Mouse (Mus musculus) lung, postnatal 0 days (tissue): ENCODE data around the gene Cldn7. TPM values are rescaled to one million over a fixed set of nuclear protein-coding genes. Genes with fewer than 3 reads are reported as not detected.

Experiments
- ATAC-seq: fragments of 200-750 bp; cut with Nextera tagmentation; 2 replicates; pipeline ENCODE4 v1.8.0; 2017; ENCODE audit warnings: moderate library complexity
- DNase-seq: peaks from one replicate; pipeline ENCODE4 v3.0.0-alpha.2; 2016; ENCODE audit warnings: low spot score
- H3K27ac ChIP-seq: fragments of 300-500 bp; sonication (generic); 2 replicates; pipeline ENCODE4 v1.5.1; 2014; ENCODE audit warnings: antibody characterized with exemption, mild to moderate bottlenecking, low read length, mixed read lengths
- H3K27me3 ChIP-seq: fragments of 300-500 bp; sonication (generic); replicated peaks from 2 replicates; pipeline ENCODE4 v1.6.1; 2014; ENCODE audit warnings: low read length, mixed read lengths; ENCODE audit not compliant: insufficient read depth
- H3K36me3 ChIP-seq: fragments of 300-500 bp; sonication (generic); 2 replicates; pipeline ENCODE4 v1.6.1; 2014; ENCODE audit warnings: low read length, mixed read lengths; ENCODE audit not compliant: insufficient read depth
- H3K4me1 ChIP-seq: fragments of 300-500 bp; sonication (generic); 2 replicates; pipeline ENCODE4 v1.6.1; 2014; ENCODE audit warnings: antibody characterized with exemption, low read depth, low read length, mixed read lengths; ENCODE audit not compliant: insufficient read depth
- H3K4me2 ChIP-seq: fragments of 300-500 bp; sonication (generic); replicated peaks from 2 replicates; pipeline ENCODE4 v1.6.1; 2014; ENCODE audit warnings: low read depth, mild to moderate bottlenecking, low read length, moderate library complexity, mixed read lengths
- H3K4me3 ChIP-seq: fragments of 300-500 bp; sonication (generic); 2 replicates; pipeline ENCODE4 v1.5.1; 2014; ENCODE audit warnings: low read depth, low read length
- H3K9ac ChIP-seq: fragments of 300-500 bp; sonication (generic); replicated peaks from 2 replicates; pipeline ENCODE4 v1.6.1; 2014; ENCODE audit warnings: low read depth, mild to moderate bottlenecking
- H3K9me3 ChIP-seq: fragments of 300-500 bp; sonication (generic); 2 replicates; pipeline ENCODE4 v1.6.1; 2016; ENCODE audit warnings: low read length, mixed read lengths
- CTCF ChIP-seq: IDR thresholded peaks from 2 replicates; pipeline ENCODE4 v1.5.1; 2016; ENCODE audit warnings: antibody characterized with exemption, mild to moderate bottlenecking
- EP300 ChIP-seq: IDR thresholded peaks from 2 replicates; pipeline ENCODE4 v1.6.1; 2016; ENCODE audit warnings: antibody characterized with exemption, mild to moderate bottlenecking, control low read depth
- WGBS: fragments of 180-500 bp; shearing (Covaris S2); extraction: QIAGEN DNeasy Blood & Tissue Kit; methylation state at CpG from one replicate; pipeline ENCODE4 v1.1.7; 2014; 5-methylcytosine and 5-hydroxymethylcytosine counted together
- polyA plus RNA-seq: library from polyadenylated mRNA; unstranded; fragments of >200 nt; fragmentation: Nextera tagmentation; extraction: Ambion mirVana; gene quantifications from 2 replicates; pipeline ENCODE4 v1.2.1, GENCODE M21; 2015

Cldn7 gene
- polyA plus RNA-seq, 1 experiment from 2014 or later: 230 TPM

GRCm38 (mm10) chr11:69995391-69995960 is 30.9 kb downstream of the Cldn7 start, which contains the start of gene Phf23:
Gene Phf23, plus strand, starts transcription at chr11:69995777.
- Histone ChIP-seq H3K36me3 (peaks cover 23% of the 10 kb centered on the region; the same call in 1 of the 2 replicates), H3K27ac (peak within 1 kb of the TSS; percentile 98), H3K27me3 (no peaks in the 10 kb centered on the region), H3K9ac (peak within 1 kb of the TSS; percentile 93), H3K4me1 (peaks cover 12% of the 10 kb centered on the region; the same call in 1 of the 2 replicates), H3K9me3 (no peaks in the 10 kb centered on the region), H3K4me3 (peak within 1 kb of the TSS; percentile 87), H3K4me2 (peak within 1 kb of the TSS; percentile 68)
- WGBS: under 1% methylated on average over 36 of the region's 36 CpGs
- peak; percentile 74 for ATAC-seq
- TF ChIP-seq CTCF: peak; percentile 69
- peak; percentile 68; the same call in 1 of the 2 replicates for TF ChIP-seq EP300
- DNase-seq: peak; percentile 100

- H3K27me3 ChIP-seq: no peaks in the 10 kb centered on the region
- H3K36me3 ChIP-seq: peaks cover 23% of the 10 kb centered on the region; the same call in 1 of the 2 replicates
- H3K4me3 ChIP-seq: peak overlapping the region; percentile 87
- WGBS: under 1% methylated on average over 49 of the region's 66 CpGs
- TF ChIP-seq CTCF: no peak
- TF ChIP-seq EP300: no peak
- peaks cover 16% of the 10 kb centered on the region; the same call in 1 of the 2 replicates for H3K4me1 ChIP-seq
- peak; percentile 77 for DNase-seq
- peak; percentile 2 for ATAC-seq
- H3K27ac ChIP-seq: peak overlapping the region; percentile 98
- peak overlapping the region; percentile 93 for H3K9ac ChIP-seq
- no peaks in the 10 kb centered on the region for H3K9me3 ChIP-seq
- H3K4me2 ChIP-seq: peak overlapping the region; percentile 68
Measured at GRCm38 (mm10) chr11:69996161-69997061, 31.8 kb downstream of the Cldn7 start.

DNA sequence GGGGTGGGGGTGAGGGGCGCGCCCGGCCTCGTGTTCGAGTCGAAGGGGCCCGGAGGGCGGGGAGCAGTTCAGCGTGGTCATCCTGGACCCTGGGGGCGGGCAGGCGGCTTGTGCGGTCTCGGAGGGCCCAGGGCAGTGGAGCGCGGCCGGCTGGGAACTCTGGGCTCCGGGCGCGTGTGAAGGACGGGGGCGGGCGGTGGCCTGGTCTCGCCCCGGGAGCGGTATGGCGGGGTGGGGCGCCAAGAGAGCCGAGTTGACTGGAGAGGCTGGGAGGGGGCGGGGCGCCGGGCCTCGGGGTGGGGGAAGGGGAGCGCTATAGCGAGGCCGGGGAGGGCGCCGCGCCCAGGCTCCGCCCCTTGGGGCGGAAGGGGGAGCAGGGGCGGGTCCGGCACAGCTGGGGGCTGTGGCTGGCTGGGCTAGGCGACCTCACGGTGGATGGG is 32.5 kb downstream of the Cldn7 start:
- H3K27me3 ChIP-seq: no peaks in the 10 kb centered on the region
- H3K9ac ChIP-seq: peak overlapping the region; percentile 93
- ATAC-seq (peak; percentile 62), DNase-seq (peak; percentile 96)
- peaks cover 23% of the 10 kb centered on the region; the same call in 1 of the 2 replicates for H3K36me3 ChIP-seq
- TF ChIP-seq EP300 (no peak), CTCF (no peak)
- peaks cover 18% of the 10 kb centered on the region; the same call in 1 of the 2 replicates for H3K4me1 ChIP-seq
- H3K9me3 ChIP-seq: no peaks in the 10 kb centered on the region
- H3K27ac ChIP-seq: peak overlapping the region; percentile 98
- H3K4me2 ChIP-seq: peak overlapping the region; percentile 68
- 1% methylated on average over 30 of the region's 44 CpGs for WGBS
- H3K4me3 ChIP-seq: peak overlapping the region; percentile 87

- Histone ChIP-seq H3K27ac (no peak overlapping the region), H3K4me3 (no peak overlapping the region), H3K9me3 (no peaks in the 10 kb centered on the region), H3K4me1 (peaks cover 16% of the 10 kb centered on the region), H3K4me2 (no peak overlapping the region), H3K36me3 (peaks cover 23% of the 10 kb centered on the region; the same call in 1 of the 2 replicates), H3K9ac (no peak overlapping the region), H3K27me3 (no peaks in the 10 kb centered on the region)
- ATAC-seq (no peak), DNase-seq (peak; percentile 12)
- 90% methylated on average over 27 of the region's 27 CpGs for WGBS
- peak; percentile 45; the same call in 1 of the 2 replicates for TF ChIP-seq CTCF
- no peak for TF ChIP-seq EP300
Measured at GRCm38 (mm10) chr11:69998567-69999491, 34.2 kb downstream of the Cldn7 start.

DNA sequence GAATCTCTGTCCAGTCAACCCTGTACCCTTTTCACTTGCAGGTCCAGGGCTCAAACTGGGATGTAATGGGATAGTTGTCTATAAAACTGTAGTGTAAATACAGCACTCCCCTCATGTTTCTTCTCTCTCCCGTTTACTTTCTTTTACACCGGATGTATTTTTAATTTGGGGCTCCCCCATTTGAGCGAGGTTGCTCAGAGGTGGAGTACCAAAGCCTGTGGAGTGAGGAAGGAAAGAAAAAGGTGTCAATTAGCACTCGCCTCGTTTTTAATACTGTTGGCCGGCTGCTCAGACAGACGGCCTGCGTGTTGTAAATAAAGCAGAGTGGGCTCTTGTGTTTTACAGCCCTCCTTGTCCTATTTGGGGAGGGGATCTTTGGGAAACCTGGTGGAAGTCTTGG is 35.1 kb downstream of the Cldn7 start:
- Histone ChIP-seq H3K36me3 (peaks cover 15% of the 10 kb centered on the region; the same call in 1 of the 2 replicates), H3K27ac (peak overlapping the region; percentile 6; the same call in 1 of the 2 replicates), H3K4me3 (no peak overlapping the region), H3K4me1 (peaks cover 16% of the 10 kb centered on the region), H3K9me3 (no peaks in the 10 kb centered on the region), H3K4me2 (no peak overlapping the region), H3K27me3 (no peaks in the 10 kb centered on the region), H3K9ac (no peak overlapping the region)
- ATAC-seq (no peak), DNase-seq (no peak)
- TF ChIP-seq EP300: no peak
- no peak for TF ChIP-seq CTCF
- 71% methylated on average over 8 of the region's 8 CpGs for WGBS
